Mouse (Mus musculus): ENCODE data around the gene Npr2. TPM values are rescaled to one million over a fixed set of nuclear protein-coding genes. Genes with fewer than 3 reads are reported as not detected.

Gene Npr2
- polyA plus RNA-seq, 1 experiment = 62.1 TPM

DNA sequence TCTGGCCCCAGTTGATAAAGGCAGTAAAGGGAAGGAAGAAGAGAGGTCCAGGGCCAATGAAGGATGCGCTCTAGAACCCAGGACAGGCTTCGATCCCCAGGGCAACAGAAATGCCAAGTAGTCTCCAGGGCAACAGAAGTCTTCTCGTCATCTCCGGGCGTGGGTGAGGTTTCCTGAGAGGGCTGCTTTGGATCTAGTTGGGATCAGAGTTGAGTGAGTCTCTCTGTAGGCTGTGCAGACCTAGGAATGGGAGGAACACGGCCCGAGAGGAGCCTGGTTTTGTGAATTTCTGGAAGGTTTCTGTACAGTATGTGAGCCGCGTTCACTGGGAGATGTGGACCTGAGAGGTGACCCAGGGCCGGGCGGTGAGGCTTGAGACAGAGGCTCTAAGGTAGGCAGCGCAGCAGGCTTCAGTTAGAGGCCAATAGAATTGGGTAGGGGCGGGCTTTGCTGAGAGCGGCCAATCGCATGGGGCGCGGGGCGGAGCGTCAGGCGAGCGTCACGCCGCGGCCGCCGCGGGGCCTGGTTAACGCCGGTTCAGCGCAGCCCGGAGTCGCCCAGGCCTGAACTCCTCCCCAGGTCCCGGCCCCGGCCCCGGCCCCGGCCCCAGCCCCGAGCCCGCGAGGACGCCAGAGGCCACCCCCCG is 37.2 kb downstream of the Npr2 start, which contains the start of the genes Tmem8b and Fam221b:
Gene Tmem8b (plus strand): TSS at position 190 of the 646 bp plus-strand sequence.
Gene Fam221b (minus strand): TSS at position 364 of the 646 bp plus-strand sequence.
- H3K4me1 ChIP-seq (ENCODE audit: control insufficient read depth, insufficient read depth, low read length) = no peaks in the 10 kb centered on the region
- H3K27ac ChIP-seq (ENCODE audit: insufficient read depth, low read length) = no peak within 1 kb of the TSS
- TF ChIP-seq POLR2A (IDR thresholded peaks at IDR 0.05; ENCODE audit: low read depth, low read length) = peak; percentile 78
- TF ChIP-seq CTCF (IDR thresholded peaks at IDR 0.05; ENCODE audit: borderline replicate concordance, insufficient read depth, low read length) = no peak
- peak within 1 kb of the TSS; percentile 48 for H3K4me3 ChIP-seq (ENCODE audit: insufficient read depth, low read length)

DNA sequence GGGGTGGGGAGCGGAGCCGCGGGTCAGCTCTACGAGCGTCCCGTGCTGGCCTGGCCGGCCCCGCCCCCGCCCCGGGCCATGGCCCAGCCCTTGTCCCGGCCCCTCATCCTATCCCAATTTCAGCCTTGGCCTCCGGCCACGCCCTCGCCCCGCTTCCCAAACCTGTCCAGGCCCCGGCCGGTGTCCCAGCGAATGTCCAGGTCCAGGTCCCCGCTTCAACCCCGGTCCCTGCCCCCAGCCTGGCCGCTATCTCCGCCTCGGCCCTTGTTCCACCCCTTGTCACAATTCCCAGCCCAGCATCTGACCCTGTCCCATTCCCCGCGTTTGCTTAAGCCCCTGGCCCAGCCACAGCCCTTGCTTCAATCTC is 37.7 kb downstream of the Npr2 start:
- Histone ChIP-seq H3K4me3 (ENCODE audit: insufficient read depth, low read length) (peak overlapping the region; percentile 48), H3K27ac (ENCODE audit: insufficient read depth, low read length) (no peak overlapping the region), H3K4me1 (ENCODE audit: control insufficient read depth, insufficient read depth, low read length) (no peaks in the 10 kb centered on the region)
- no peak; the same call in 1 of the 2 replicates for TF ChIP-seq POLR2A (IDR thresholded peaks at IDR 0.05; ENCODE audit: low read depth, low read length)
- TF ChIP-seq CTCF (IDR thresholded peaks at IDR 0.05; ENCODE audit: borderline replicate concordance, insufficient read depth, low read length) = no peak

DNA sequence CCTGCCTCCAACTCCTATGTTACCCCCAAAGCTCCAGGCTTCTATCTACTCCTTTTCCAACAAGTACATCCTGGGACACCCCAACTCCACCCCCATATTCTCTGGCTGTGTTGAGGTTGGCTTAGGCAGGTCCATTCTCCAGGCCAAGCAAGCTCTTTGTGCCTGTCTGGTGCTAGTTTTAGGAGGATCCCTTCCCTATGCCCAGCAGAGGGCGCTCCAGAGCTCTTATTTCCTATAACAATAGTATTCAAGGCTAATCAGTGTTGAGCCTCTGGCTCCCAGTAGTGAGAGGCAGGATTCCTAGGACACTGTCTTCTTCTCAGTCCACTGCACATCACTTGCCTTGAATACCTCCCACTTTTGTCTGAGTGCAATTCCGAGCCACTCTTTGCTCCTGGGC is 40.3 kb downstream of the Npr2 start:
- TF ChIP-seq POLR2A (IDR thresholded peaks at IDR 0.05; ENCODE audit: low read depth, low read length) (no peak), CTCF (IDR thresholded peaks at IDR 0.05; ENCODE audit: borderline replicate concordance, insufficient read depth, low read length) (no peak)
- Histone ChIP-seq H3K27ac (ENCODE audit: insufficient read depth, low read length) (no peak overlapping the region), H3K4me1 (ENCODE audit: control insufficient read depth, insufficient read depth, low read length) (no peaks in the 10 kb centered on the region), H3K4me3 (ENCODE audit: insufficient read depth, low read length) (no peak overlapping the region)

DNA sequence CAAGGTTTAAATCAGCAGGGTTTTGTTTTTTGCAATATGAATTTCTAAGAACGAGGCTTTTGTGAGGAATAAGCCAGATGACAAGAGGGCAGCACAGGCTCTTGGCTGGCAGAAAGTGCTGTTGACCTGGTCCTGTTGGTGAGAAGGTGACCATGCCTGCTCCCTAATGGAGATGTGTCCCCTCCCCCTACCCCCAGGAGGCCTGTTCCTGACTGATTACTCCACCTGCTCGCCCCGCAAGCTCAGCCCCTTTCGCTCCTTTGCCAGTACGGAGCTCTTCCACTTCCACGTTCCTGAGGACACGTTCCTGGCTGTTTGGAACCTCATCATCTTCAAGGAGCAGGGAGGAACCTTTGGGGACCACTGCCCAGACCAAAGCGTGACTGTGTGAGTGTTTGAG is 42.0 kb downstream of the Npr2 start:
- no peak for TF ChIP-seq POLR2A (IDR thresholded peaks at IDR 0.05; ENCODE audit: low read depth, low read length)
- TF ChIP-seq CTCF (IDR thresholded peaks at IDR 0.05; ENCODE audit: borderline replicate concordance, insufficient read depth, low read length) = no peak
- H3K27ac ChIP-seq (ENCODE audit: insufficient read depth, low read length) = no peak overlapping the region

DNA sequence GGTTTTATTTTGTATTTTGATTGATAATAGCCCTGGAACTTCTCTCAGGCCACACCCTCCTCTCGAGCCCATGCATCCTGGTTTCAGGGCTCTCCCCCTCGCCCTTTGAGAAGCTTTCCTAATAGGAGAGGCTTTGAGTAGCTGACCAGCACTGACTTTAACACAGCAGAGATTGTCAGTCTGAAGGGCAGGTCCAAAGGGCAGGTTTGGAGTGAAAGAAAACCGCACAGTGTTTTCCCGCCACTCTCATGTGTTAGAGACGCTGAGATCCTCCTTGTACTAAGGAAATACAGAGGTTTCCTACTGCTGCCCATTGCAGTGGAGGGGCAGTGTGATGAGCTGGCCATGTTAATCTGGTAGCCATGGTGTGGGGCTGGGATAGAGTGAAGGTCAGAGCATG is 43.2 kb downstream of the Npr2 start:
- TF ChIP-seq CTCF (IDR thresholded peaks at IDR 0.05; ENCODE audit: borderline replicate concordance, insufficient read depth, low read length) (no peak), POLR2A (IDR thresholded peaks at IDR 0.05; ENCODE audit: low read depth, low read length) (no peak)
- Histone ChIP-seq H3K4me1 (ENCODE audit: control insufficient read depth, insufficient read depth, low read length) (no peaks in the 10 kb centered on the region), H3K4me3 (ENCODE audit: insufficient read depth, low read length) (no peak overlapping the region), H3K27ac (ENCODE audit: insufficient read depth, low read length) (no peak overlapping the region)

More for the DNA sequence above, 42.0 kb downstream of the Npr2 start:
- H3K4me3 ChIP-seq (ENCODE audit: insufficient read depth, low read length) = no peak overlapping the region
- H3K4me1 ChIP-seq (ENCODE audit: control insufficient read depth, insufficient read depth, low read length) = no peaks in the 10 kb centered on the region

DNA sequence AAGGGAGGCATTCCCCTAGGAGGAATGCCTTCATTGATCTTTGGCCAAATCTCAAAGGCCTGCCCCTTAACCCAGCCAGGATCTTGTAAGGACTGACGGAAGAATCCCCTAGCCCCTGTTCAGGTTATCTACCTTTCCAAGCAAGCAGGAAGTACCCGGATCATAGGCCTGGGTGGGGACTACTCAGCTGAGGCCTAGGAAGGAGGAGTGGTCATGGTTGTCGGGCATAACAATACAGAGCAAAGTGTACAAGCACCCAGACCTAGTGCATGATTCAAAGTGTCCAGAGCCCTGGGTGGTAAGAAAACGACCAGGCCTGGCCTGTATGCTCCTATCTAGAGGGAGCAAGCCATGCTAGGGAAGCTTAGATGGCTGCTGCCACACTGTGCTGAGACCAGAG is 43.9 kb downstream of the Npr2 start:
- no peak overlapping the region for H3K27ac ChIP-seq (ENCODE audit: insufficient read depth, low read length)
- H3K4me1 ChIP-seq (ENCODE audit: control insufficient read depth, insufficient read depth, low read length) = no peaks in the 10 kb centered on the region
- TF ChIP-seq CTCF (IDR thresholded peaks at IDR 0.05; ENCODE audit: borderline replicate concordance, insufficient read depth, low read length) (no peak), POLR2A (IDR thresholded peaks at IDR 0.05; ENCODE audit: low read depth, low read length) (no peak)
- no peak overlapping the region for H3K4me3 ChIP-seq (ENCODE audit: insufficient read depth, low read length)

DNA sequence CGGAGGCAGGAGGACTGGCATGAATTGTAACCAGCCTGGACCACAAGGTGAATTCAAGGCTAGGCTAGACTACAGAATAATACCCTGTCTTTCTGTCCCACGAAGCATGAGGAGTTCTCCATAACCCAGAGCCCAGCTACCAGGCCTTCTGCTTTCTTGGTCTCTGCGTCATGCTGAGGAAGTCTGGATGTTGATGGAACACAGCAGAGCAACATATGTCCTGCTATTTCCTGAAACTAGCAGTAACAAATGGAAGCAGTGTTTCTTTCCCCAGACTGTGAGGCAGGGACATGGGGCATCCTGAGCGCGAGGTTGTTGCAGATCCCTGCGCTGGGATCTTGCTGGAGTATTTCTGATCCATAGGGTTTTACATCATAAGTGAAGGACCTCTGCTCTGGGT is 46.8 kb downstream of the Npr2 start:
- TF ChIP-seq POLR2A (IDR thresholded peaks at IDR 0.05; ENCODE audit: low read depth, low read length) (no peak), CTCF (IDR thresholded peaks at IDR 0.05; ENCODE audit: borderline replicate concordance, insufficient read depth, low read length) (no peak)
- no peak overlapping the region for H3K4me3 ChIP-seq (ENCODE audit: insufficient read depth, low read length)
- H3K27ac ChIP-seq (ENCODE audit: insufficient read depth, low read length) = no peak overlapping the region
- no peaks in the 10 kb centered on the region for H3K4me1 ChIP-seq (ENCODE audit: control insufficient read depth, insufficient read depth, low read length)

DNA sequence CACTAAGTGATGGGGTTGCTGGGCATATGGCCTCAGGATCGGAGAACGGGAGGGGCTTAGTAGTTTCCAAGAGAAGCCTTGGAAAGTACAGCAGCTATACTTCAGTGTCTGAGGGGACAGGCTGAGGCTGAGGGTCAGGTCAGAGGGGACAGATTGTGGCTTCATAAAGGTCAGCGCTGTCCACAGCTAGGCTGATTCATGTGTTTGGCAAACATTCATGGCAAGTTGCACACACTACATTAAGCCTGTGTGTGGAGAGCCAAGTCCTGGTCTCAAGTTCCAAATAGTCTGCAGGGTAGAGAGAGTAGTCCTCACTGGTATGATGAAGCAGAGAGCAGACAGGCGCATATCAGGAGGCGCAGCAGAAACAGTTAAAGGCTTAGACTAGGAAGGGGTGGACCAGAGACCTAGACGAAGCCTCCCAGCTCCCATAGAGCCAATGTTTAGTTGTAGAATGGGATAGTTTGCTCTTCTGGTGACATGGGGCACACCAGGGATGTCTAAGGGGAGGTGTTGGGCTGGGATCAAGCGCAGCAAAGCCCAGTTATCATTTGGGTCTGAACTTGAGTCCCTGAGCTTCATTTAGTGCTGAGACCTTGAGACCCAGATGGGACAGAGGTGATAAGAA is 47.8 kb downstream of the Npr2 start:
- Histone ChIP-seq H3K27ac (ENCODE audit: insufficient read depth, low read length) (no peak overlapping the region), H3K4me3 (ENCODE audit: insufficient read depth, low read length) (no peak overlapping the region), H3K4me1 (ENCODE audit: control insufficient read depth, insufficient read depth, low read length) (no peaks in the 10 kb centered on the region)
- TF ChIP-seq CTCF (IDR thresholded peaks at IDR 0.05; ENCODE audit: borderline replicate concordance, insufficient read depth, low read length) (no peak), POLR2A (IDR thresholded peaks at IDR 0.05; ENCODE audit: low read depth, low read length) (no peak)

DNA sequence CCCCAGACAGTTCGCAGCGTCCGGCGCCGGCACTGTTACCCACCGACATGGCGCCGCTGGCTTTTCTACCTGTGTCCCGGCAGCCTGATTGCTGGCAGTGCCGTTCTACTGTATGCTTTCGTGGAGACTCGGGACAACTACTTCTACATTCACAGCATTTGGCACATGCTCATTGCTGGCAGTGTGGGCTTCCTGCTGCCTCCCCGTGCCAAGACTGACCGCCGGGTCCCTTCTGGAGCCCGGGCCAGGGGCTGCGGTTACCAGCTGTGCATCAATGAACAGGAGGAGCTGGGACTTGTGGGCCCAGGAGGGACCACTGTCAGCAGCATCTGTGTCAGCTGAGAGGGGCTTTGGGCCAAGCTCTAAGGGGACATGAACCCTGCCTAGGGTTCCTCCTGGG is 58.3 kb downstream of the Npr2 start:
- no peak for TF ChIP-seq CTCF (IDR thresholded peaks at IDR 0.05; ENCODE audit: borderline replicate concordance, insufficient read depth, low read length)
- TF ChIP-seq POLR2A (IDR thresholded peaks at IDR 0.05; ENCODE audit: low read depth, low read length) = no peak
- Histone ChIP-seq H3K4me1 (ENCODE audit: control insufficient read depth, insufficient read depth, low read length) (peaks cover 6% of the 10 kb centered on the region; the same call in 1 of the 2 replicates), H3K27ac (ENCODE audit: insufficient read depth, low read length) (no peak overlapping the region), H3K4me3 (ENCODE audit: insufficient read depth, low read length) (no peak overlapping the region)

DNA sequence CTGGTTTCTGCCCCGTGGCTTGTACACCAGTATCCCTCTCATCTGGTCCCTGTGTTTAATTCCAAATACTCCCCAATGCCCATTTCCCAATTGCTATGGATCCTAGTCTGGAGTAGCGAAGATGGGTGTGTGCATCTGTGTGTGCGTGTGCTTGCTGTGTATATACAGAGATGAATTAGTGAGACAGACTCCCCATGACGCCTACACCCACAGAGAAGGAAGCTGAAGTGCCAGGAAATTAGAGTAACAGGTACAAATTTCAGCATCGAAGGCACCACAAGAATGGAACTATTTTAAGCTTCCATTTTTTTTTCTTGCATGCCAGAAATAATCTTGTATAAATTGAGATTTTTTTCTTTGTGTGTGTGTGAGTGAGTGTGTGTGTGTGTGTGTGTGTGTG is 59.3 kb downstream of the Npr2 start:
- TF ChIP-seq CTCF (IDR thresholded peaks at IDR 0.05; ENCODE audit: borderline replicate concordance, insufficient read depth, low read length) (no peak), POLR2A (IDR thresholded peaks at IDR 0.05; ENCODE audit: low read depth, low read length) (no peak)
- no peak overlapping the region for H3K27ac ChIP-seq (ENCODE audit: insufficient read depth, low read length)
- H3K4me3 ChIP-seq (ENCODE audit: insufficient read depth, low read length) = no peak overlapping the region
- H3K4me1 ChIP-seq (ENCODE audit: control insufficient read depth, insufficient read depth, low read length) = peaks cover 6% of the 10 kb centered on the region; the same call in 1 of the 2 replicates

All from embryonic fibroblast, embryonic 13.5 days (primary cell).